Mouse (Mus musculus): ENCODE measurements around the gene Rptor.

DNA sequence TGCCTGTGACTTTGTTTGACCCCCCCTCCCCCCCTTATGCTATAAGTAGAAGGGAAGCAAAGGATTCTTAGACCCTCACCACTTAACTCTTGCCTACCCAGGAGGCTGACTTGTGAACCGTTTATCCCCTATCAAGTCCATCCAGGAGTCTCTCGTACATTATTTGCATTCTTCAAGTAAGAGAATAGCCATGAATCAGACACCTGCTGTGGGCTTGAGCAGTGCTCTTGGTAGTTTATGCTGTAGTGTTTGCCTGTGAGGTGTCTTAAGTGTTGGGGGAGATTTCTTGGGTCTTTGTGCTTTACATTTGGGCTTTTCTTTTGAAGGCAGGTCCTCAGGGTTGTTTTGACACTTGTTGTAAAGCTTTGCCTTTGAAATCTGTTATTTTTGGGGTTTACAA is 69.3 kb downstream of the Rptor start:
- TF ChIP-seq POLR2A (IDR thresholded peaks at IDR 0.05; ENCODE audit: borderline replicate concordance, extremely low read depth, insufficient read depth, insufficient read length, poor library complexity, severe bottlenecking) (no peak), CTCF (IDR thresholded peaks at IDR 0.05; ENCODE audit: borderline replicate concordance, extremely low read depth, insufficient read depth, insufficient read length) (no peak)
